Mouse (Mus musculus) neutrophil, adult 5-6 weeks (primary cell): ENCODE measurements around the gene Ncaph2. TPM values are rescaled to one million over a fixed set of nuclear protein-coding genes. Genes with fewer than 3 reads are reported as not detected.

Experiments
- total RNA-seq: library from RNA; stranded (forward); fragments of 200-1000 nt; gene quantifications from 2 replicates; pipeline ENCODE4 v1.2.3, GENCODE M21; 2017

Ncaph2 gene
- total RNA-seq, 1 experiment from 2014 or later, result 75.0 TPM

Other genes with a start within 250 kb of the Ncaph2 start
- gene Tubgcp6, start 232.6 kb upstream of the Ncaph2 start, total RNA-seq, result 47.3 and 49.6 TPM in 2 replicates
- 53.8 and 58.4 TPM in 2 replicates for gene Hdac10, start 227.0 kb upstream of the Ncaph2 start, total RNA-seq
- gene Mapk12, start 215.0 kb upstream of the Ncaph2 start, total RNA-seq, result 6.9 and 9.0 TPM in 2 replicates
- gene Mapk11, start 206.1 kb upstream of the Ncaph2 start, total RNA-seq, result 47.4 and 48.7 TPM in 2 replicates
- gene Plxnb2, start 174.9 kb upstream of the Ncaph2 start, total RNA-seq, result 15.7 and 18.9 TPM in 2 replicates
- gene Dennd6b, start 159.2 kb upstream of the Ncaph2 start, total RNA-seq, result 14.3 and 14.5 TPM in 2 replicates
- gene Ppp6r2, start 144.2 kb upstream of the Ncaph2 start, total RNA-seq, result 40.1 and 41.9 TPM in 2 replicates
- gene Sbf1, start 40.4 kb upstream of the Ncaph2 start, total RNA-seq, result 116 and 134 TPM in 2 replicates
- not detected in 2 replicates for gene Adm2, start 33.0 kb upstream of the Ncaph2 start, total RNA-seq
- gene Miox, start 21.3 kb upstream of the Ncaph2 start, total RNA-seq, result not detected in 2 replicates
- 30.7 and 41.3 TPM in 2 replicates for gene Lmf2, start 60 bp upstream of the Ncaph2 start, total RNA-seq
- 5.4 and 7.2 TPM in 2 replicates for gene Sco2, start 18.1 kb downstream of the Ncaph2 start, total RNA-seq
- gene Tymp, start 21.3 kb downstream of the Ncaph2 start, total RNA-seq, result 0.23 and 0.86 TPM in 2 replicates
- gene Odf3b, start 23.6 kb downstream of the Ncaph2 start, total RNA-seq, result not detected in 2 replicates
- gene Klhdc7b, start 29.2 kb downstream of the Ncaph2 start, total RNA-seq, result not detected in 2 replicates
- not detected in 2 replicates for gene Syce3, start 54.8 kb downstream of the Ncaph2 start, total RNA-seq
- gene Cpt1b, start 70.1 kb downstream of the Ncaph2 start, total RNA-seq, result 6.3 and 6.8 TPM in 2 replicates
- 32.0 TPM in 2 replicates for gene C730034F03Rik, start 73.9 kb downstream of the Ncaph2 start, total RNA-seq
- gene Gm44502, start 74.0 kb downstream of the Ncaph2 start, total RNA-seq, result 1.1 and 1.3 TPM in 2 replicates
- 108 and 124 TPM in 2 replicates for gene Chkb, start 74.2 kb downstream of the Ncaph2 start, total RNA-seq
- not detected in 2 replicates for gene Mapk8ip2, start 98.2 kb downstream of the Ncaph2 start, total RNA-seq
- gene Arsa, start 121.7 kb downstream of the Ncaph2 start, total RNA-seq, result 13.3 and 14.2 TPM in 2 replicates
- gene Shank3, start 143.9 kb downstream of the Ncaph2 start, total RNA-seq, result 0.37 TPM in 1 of 2 replicates, not detected in the other
- gene Acr, start 212.6 kb downstream of the Ncaph2 start, total RNA-seq, result not detected in 2 replicates
- 1.7 TPM in 1 of 2 replicates, not detected in the other for gene Rabl2, start 236.2 kb downstream of the Ncaph2 start, total RNA-seq